Mouse (Mus musculus) stomach, embryonic 16.5 days (tissue): ENCODE results near the gene Nox1. TPM values are rescaled to one million over a fixed set of nuclear protein-coding genes. Genes with fewer than 3 reads are reported as not detected.

Experiments
- ATAC-seq: fragments of 200-750 bp; cut with Nextera tagmentation; 2 replicates; pipeline ENCODE4 v1.8.0; 2017; ENCODE audit warnings: moderate number of reproducible peaks, moderate TSS enrichment; ENCODE audit not compliant: insufficient read depth, low FRiP score
- H3K27ac ChIP-seq: fragments of 300-500 bp; sonication (generic); 2 replicates; pipeline ENCODE4 v1.5.1; 2014; ENCODE audit warnings: low read length
- H3K27me3 ChIP-seq: fragments of 300-500 bp; sonication (generic); 2 replicates; pipeline ENCODE4 v1.6.1; 2014; ENCODE audit warnings: low read length, control low read depth, mixed read lengths; ENCODE audit not compliant: control insufficient read depth, insufficient read depth
- H3K36me3 ChIP-seq: fragments of 300-500 bp; sonication (generic); 2 replicates; pipeline ENCODE4 v1.6.1; 2014; ENCODE audit warnings: low read length; ENCODE audit not compliant: control insufficient read depth, insufficient read depth
- H3K4me1 ChIP-seq: fragments of 300-500 bp; sonication (generic); 2 replicates; pipeline ENCODE4 v1.6.1; 2014; ENCODE audit warnings: low read length, control low read depth, mixed read lengths; ENCODE audit not compliant: control insufficient read depth, insufficient read depth
- H3K4me2 ChIP-seq: fragments of 300-500 bp; sonication (generic); 2 replicates; pipeline ENCODE4 v1.6.1; 2014; ENCODE audit warnings: low read depth, low read length, mixed read lengths
- H3K4me3 ChIP-seq: fragments of 300-500 bp; sonication (generic); replicated peaks from 2 replicates; pipeline ENCODE4 v1.5.1; 2014; ENCODE audit warnings: mild to moderate bottlenecking, low read length
- H3K9ac ChIP-seq: fragments of 300-500 bp; sonication (generic); 2 replicates; pipeline ENCODE4 v1.6.1; 2014; ENCODE audit warnings: low read length
- H3K9me3 ChIP-seq: fragments of 300-500 bp; sonication (generic); replicated peaks from 2 replicates; pipeline ENCODE4 v1.6.1; 2016; ENCODE audit warnings: low read length, control low read depth; ENCODE audit not compliant: control insufficient read depth
- WGBS: fragments of 180-500 bp; shearing (Covaris S2); extraction: QIAGEN DNeasy Blood & Tissue Kit; methylation state at CpG from one replicate; pipeline ENCODE4 v1.1.7; 2014; 5-methylcytosine and 5-hydroxymethylcytosine counted together
- microRNA-seq: library from miRNA; unstranded; fragments of <30 nt; microRNA quantifications from one replicate; pipeline ENCODE4, GENCODE M21; 2016
- polyA plus RNA-seq: library from polyadenylated mRNA; unstranded; fragments of >200 nt; fragmentation: Nextera tagmentation; extraction: Ambion mirVana; gene quantifications from 2 replicates; pipeline ENCODE4 v1.2.1, GENCODE M21; 2015

Gene Nox1
- polyA plus RNA-seq, 1 experiment from 2014 or later = 0.13 TPM

GRCm38 (mm10) chrX:134059764-134060163, 162.0 kb downstream of the Nox1 start:
- no peaks in the 10 kb centered on the region for H3K9me3 ChIP-seq
- H3K4me2 ChIP-seq = peak overlapping the region; percentile 45
- WGBS = 17% methylated on average over 10 of the region's 10 CpGs
- H3K4me3 ChIP-seq = peak overlapping the region; percentile 64
- peak overlapping the region; percentile 87 for H3K27ac ChIP-seq
- no peaks in the 10 kb centered on the region for H3K27me3 ChIP-seq
- 0 out of 2 replicates have a peak, but pooled peaks cover 4% of the 10 kb centered on the region for H3K36me3 ChIP-seq
- H3K4me1 ChIP-seq = no peaks in the 10 kb centered on the region
- ATAC-seq = no peak
- H3K9ac ChIP-seq = peak overlapping the region; percentile 76

- Histone ChIP-seq H3K27me3 (no peaks in the 10 kb centered on the region), H3K9ac (peak within 1 kb of the TSS; percentile 76), H3K4me2 (peak within 1 kb of the TSS; percentile 45), H3K9me3 (no peaks in the 10 kb centered on the region), H3K36me3 (0 out of 2 replicates have a peak, but pooled peaks cover 1% of the 10 kb centered on the region), H3K4me3 (peak within 1 kb of the TSS; percentile 64), H3K27ac (peak within 1 kb of the TSS; percentile 87), H3K4me1 (no peaks in the 10 kb centered on the region)
- ATAC-seq = peak; percentile 99
- WGBS = 18% methylated on average over 77 of the region's 77 CpGs
These were observed 162.6 kb downstream of the Nox1 start, which contains the start of gene Cstf2 for GRCm38 (mm10) chrX:134058987-134059712. Cstf2 (plus strand) TSS chrX:134059187.

GRCm38 (mm10) chrX:134058040-134058875, 163.5 kb downstream of the Nox1 start:
- H3K4me2 ChIP-seq = peak overlapping the region; percentile 45
- H3K36me3 ChIP-seq = no peaks in the 10 kb centered on the region
- 64% methylated on average over 14 of the region's 14 CpGs for WGBS
- no peaks in the 10 kb centered on the region for H3K9me3 ChIP-seq
- no peak overlapping the region for H3K27ac ChIP-seq
- no peaks in the 10 kb centered on the region for H3K4me1 ChIP-seq
- no peak for ATAC-seq
- H3K9ac ChIP-seq = no peak overlapping the region
- no peaks in the 10 kb centered on the region for H3K27me3 ChIP-seq
- H3K4me3 ChIP-seq = peak overlapping the region; percentile 64

GRCm38 (mm10) chrX:134056897-134057296, 164.9 kb downstream of the Nox1 start:
- no peak overlapping the region for H3K4me3 ChIP-seq
- H3K9ac ChIP-seq = no peak overlapping the region
- H3K27ac ChIP-seq = no peak overlapping the region
- H3K4me2 ChIP-seq = no peak overlapping the region
- H3K9me3 ChIP-seq = no peaks in the 10 kb centered on the region
- 87% methylated on average over 2 of the region's 2 CpGs for WGBS
- H3K36me3 ChIP-seq = no peaks in the 10 kb centered on the region
- ATAC-seq = no peak
- no peaks in the 10 kb centered on the region for H3K27me3 ChIP-seq
- no peaks in the 10 kb centered on the region for H3K4me1 ChIP-seq

GRCm38 (mm10) chrX:134048994-134049393, 172.8 kb downstream of the Nox1 start:
- H3K4me3 ChIP-seq = no peak overlapping the region
- H3K4me1 ChIP-seq = no peaks in the 10 kb centered on the region
- no peak for ATAC-seq
- H3K27ac ChIP-seq = no peak overlapping the region
- H3K27me3 ChIP-seq = no peaks in the 10 kb centered on the region
- H3K4me2 ChIP-seq = no peak overlapping the region
- no peaks in the 10 kb centered on the region for H3K9me3 ChIP-seq
- WGBS = 49% methylated on average over 1 of the region's 1 CpGs
- no peak overlapping the region for H3K9ac ChIP-seq
- H3K36me3 ChIP-seq = no peaks in the 10 kb centered on the region

Small RNA genes lying within 50 kb of the gene (microRNA-seq; reads per million reads assigned to microRNA genes)
- not detected for gene Mir3112

Other genes with a start within 250 kb of the Nox1 start
- gene Sytl4, start 240.1 kb downstream of the Nox1 start, polyA plus RNA-seq = 6.2 and 6.7 TPM in 2 replicates
- gene Cstf2, start 162.8 kb downstream of the Nox1 start, polyA plus RNA-seq = 35.7 and 36.5 TPM in 2 replicates
- gene Xkrx, start 59.9 kb downstream of the Nox1 start, polyA plus RNA-seq = 0.22 and 0.94 TPM in 2 replicates
- not detected in 2 replicates for gene Arl13a, start 34.5 kb downstream of the Nox1 start, polyA plus RNA-seq
- 25.2 and 26.0 TPM in 2 replicates for gene Trmt2b, start 55.0 kb upstream of the Nox1 start, polyA plus RNA-seq
- gene Tmem35a, start 73.3 kb upstream of the Nox1 start, polyA plus RNA-seq = 4.1 and 4.9 TPM in 2 replicates
- gene Cenpi, start 86.1 kb upstream of the Nox1 start, polyA plus RNA-seq = 21.0 and 30.4 TPM in 2 replicates
- 1.8 and 2.2 TPM in 2 replicates for gene Drp2, start 182.6 kb upstream of the Nox1 start, polyA plus RNA-seq